Mouse (Mus musculus) heart, embryonic 16.5 days (tissue): Measurements from ENCODE around the gene Mgst2. TPM values are rescaled to one million over a fixed set of nuclear protein-coding genes. Genes with fewer than 3 reads are reported as not detected.
A peak's percentile ranks its signal among the peaks of the same experiment; 100 is the strongest.

ENCODE experiments used
- ATAC-seq: fragments of 200-750 bp; cut with Nextera tagmentation; replicated peaks from 2 replicates; pipeline ENCODE4 v1.8.0; 2017; ENCODE audit warnings: moderate number of reproducible peaks; ENCODE audit not compliant: insufficient read depth, low FRiP score; ENCODE audit errors: extremely low read depth
- H3K27ac ChIP-seq: fragments of 300-500 bp; sonication (generic); 2 replicates; pipeline ENCODE4 v1.5.1; 2014; ENCODE audit warnings: mild to moderate bottlenecking, low read length, control low read depth, moderate library complexity
- H3K27me3 ChIP-seq: fragments of 300-500 bp; sonication (generic); 2 replicates; pipeline ENCODE4 v1.6.1; 2014; ENCODE audit warnings: low read length, mixed read lengths; ENCODE audit not compliant: control insufficient read depth, insufficient read depth
- H3K36me3 ChIP-seq: fragments of 300-500 bp; sonication (generic); 2 replicates; pipeline ENCODE4 v1.6.1; 2014; ENCODE audit not compliant: control insufficient read depth, insufficient read depth
- H3K4me1 ChIP-seq: fragments of 300-500 bp; sonication (generic); 2 replicates; pipeline ENCODE4 v1.6.1; 2014; ENCODE audit warnings: low read length, mixed read lengths; ENCODE audit not compliant: control insufficient read depth, insufficient read depth
- H3K4me2 ChIP-seq: fragments of 300-500 bp; sonication (generic); 2 replicates; pipeline ENCODE4 v1.6.1; 2014; ENCODE audit warnings: low read depth, mild to moderate bottlenecking, control low read depth, low read length
- H3K4me3 ChIP-seq: fragments of 300-500 bp; sonication (generic); 2 replicates; pipeline ENCODE4 v1.5.1; 2014; ENCODE audit warnings: mild to moderate bottlenecking, control low read depth, low read length
- H3K9ac ChIP-seq: fragments of 300-500 bp; sonication (generic); 2 replicates; pipeline ENCODE4 v1.6.1; 2014; ENCODE audit warnings: low read length, control low read depth
- H3K9me3 ChIP-seq: fragments of 300-500 bp; sonication (generic); replicated peaks from 2 replicates; pipeline ENCODE4 v1.6.1; 2016; ENCODE audit warnings: low read length; ENCODE audit not compliant: control insufficient read depth
- WGBS: fragments of 180-500 bp; shearing (Covaris S2); extraction: QIAGEN DNeasy Blood & Tissue Kit; methylation state at CpG from one replicate; pipeline ENCODE4 v1.1.7; 2014; 5-methylcytosine and 5-hydroxymethylcytosine counted together
- polyA plus RNA-seq: library from polyadenylated mRNA; unstranded; fragments of >200 nt; fragmentation: Nextera tagmentation; extraction: Ambion mirVana; gene quantifications from 2 replicates; pipeline ENCODE4 v1.2.1, GENCODE M21; 2015

Mgst2 gene
- polyA plus RNA-seq, 1 experiment from 2014 or later = 13.8 TPM

DNA sequence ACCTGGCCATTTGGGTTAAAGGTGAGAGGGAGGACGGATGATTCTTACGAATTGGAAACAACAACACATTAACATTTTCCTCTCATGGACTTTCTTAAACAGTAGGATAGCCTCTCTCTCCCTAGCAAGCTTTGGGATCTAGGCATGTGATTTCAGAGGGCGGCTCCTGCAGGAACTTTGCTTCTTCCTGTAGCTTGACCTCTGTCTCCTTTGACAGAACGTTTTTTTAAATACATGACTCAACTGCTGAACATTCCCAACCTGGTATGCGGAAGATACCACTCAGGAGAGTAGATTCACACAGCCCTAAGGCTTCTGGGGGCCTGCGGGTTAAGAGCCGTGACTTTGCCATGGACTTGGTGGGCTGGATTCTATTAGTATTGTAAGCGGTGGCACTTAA is 10.7 kb upstream of the Mgst2 start:
- H3K36me3 ChIP-seq = no peaks in the 10 kb centered on the region
- ATAC-seq = no peak
- H3K4me1 ChIP-seq = peaks cover 13% of the 10 kb centered on the region
- no peaks in the 10 kb centered on the region for H3K27me3 ChIP-seq
- no peak overlapping the region for H3K4me2 ChIP-seq
- no peak overlapping the region for H3K4me3 ChIP-seq
- WGBS = 51% methylated on average over 8 of the region's 8 CpGs
- no peaks in the 10 kb centered on the region for H3K9me3 ChIP-seq
- H3K9ac ChIP-seq = no peak overlapping the region
- no peak overlapping the region for H3K27ac ChIP-seq

DNA sequence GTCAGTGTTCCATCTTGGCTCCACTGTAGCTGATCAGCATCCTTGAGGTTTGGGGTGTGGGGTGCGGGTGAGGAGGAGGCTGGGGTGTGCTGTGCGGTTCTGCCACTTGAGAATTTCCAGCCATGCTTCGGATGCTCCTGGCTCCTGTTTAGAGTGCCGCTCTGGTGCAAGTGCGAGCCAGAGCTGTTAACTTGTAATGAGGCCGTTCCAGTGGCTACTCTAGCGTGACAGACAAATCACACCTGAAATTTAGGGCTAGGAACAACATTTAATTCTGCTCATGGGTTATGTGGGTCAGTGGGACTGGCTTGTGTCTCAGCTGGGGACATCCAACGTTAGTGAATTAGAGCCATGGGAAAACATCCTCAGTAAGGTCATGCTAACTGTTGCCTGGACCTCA is 10.2 kb upstream of the Mgst2 start:
- no peaks in the 10 kb centered on the region for H3K9me3 ChIP-seq
- no peak for ATAC-seq
- WGBS = 61% methylated on average over 8 of the region's 8 CpGs
- H3K27ac ChIP-seq = no peak overlapping the region
- H3K4me2 ChIP-seq = no peak overlapping the region
- H3K4me3 ChIP-seq = no peak overlapping the region
- H3K27me3 ChIP-seq = no peaks in the 10 kb centered on the region
- H3K36me3 ChIP-seq = no peaks in the 10 kb centered on the region
- peaks cover 13% of the 10 kb centered on the region for H3K4me1 ChIP-seq
- no peak overlapping the region for H3K9ac ChIP-seq

DNA sequence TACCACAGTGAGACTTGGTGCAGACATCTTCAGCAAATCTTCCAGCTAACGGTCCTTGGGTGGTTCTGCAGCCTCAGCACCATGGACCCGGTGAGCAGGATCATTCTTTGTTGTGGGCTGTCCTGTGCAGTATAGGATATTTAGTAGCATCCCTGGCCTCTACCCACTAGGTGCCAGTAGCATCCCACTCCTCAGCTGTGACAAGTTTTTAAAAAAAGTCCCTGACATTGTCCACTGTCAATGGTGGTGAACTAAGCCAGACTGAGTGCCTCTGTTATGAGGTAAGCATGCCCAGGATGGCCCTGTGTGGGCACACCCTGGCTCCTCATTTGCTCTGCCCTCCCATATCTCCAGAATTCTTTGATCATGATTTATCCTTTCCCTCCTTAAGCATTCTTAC is 9.0 kb upstream of the Mgst2 start:
- no peaks in the 10 kb centered on the region for H3K36me3 ChIP-seq
- ATAC-seq = no peak
- no peak overlapping the region for H3K27ac ChIP-seq
- H3K4me3 ChIP-seq = no peak overlapping the region
- peaks cover 22% of the 10 kb centered on the region for H3K4me1 ChIP-seq
- H3K27me3 ChIP-seq = no peaks in the 10 kb centered on the region
- no peak overlapping the region for H3K9ac ChIP-seq
- H3K9me3 ChIP-seq = no peaks in the 10 kb centered on the region
- H3K4me2 ChIP-seq = no peak overlapping the region
- WGBS = 71% methylated on average over 2 of the region's 2 CpGs

DNA sequence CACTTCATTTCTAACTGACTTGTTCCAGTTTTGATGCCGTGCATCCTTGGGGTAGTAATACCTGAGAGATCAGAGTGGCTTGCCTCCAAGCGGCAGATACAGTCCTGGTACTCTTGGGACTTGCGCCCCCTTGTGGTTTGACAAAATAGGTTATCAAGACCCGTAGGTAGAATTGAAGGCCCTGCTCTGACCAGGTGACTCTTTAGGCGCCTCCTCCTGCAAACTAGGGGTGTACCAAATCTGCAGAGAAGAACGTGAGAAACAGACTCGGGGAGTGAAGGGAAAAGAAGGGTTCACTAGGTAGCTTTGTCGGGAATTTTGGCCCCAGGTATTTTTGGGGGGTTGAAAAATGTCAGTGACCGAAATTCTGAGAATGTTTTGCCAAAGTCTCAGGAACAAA is 7.9 kb upstream of the Mgst2 start:
- Histone ChIP-seq H3K36me3 (no peaks in the 10 kb centered on the region), H3K27ac (peak overlapping the region; percentile 60; the same call in 1 of the 2 replicates), H3K4me1 (peaks cover 22% of the 10 kb centered on the region), H3K4me2 (peak overlapping the region; percentile 58), H3K4me3 (peak overlapping the region; percentile 18; the same call in 1 of the 2 replicates), H3K9me3 (no peaks in the 10 kb centered on the region), H3K9ac (peak overlapping the region; percentile 51), H3K27me3 (no peaks in the 10 kb centered on the region)
- WGBS = 3% methylated on average over 9 of the region's 9 CpGs
- 0 out of 2 replicates have a peak, but pooled peaks have one; percentile 39 for ATAC-seq

DNA sequence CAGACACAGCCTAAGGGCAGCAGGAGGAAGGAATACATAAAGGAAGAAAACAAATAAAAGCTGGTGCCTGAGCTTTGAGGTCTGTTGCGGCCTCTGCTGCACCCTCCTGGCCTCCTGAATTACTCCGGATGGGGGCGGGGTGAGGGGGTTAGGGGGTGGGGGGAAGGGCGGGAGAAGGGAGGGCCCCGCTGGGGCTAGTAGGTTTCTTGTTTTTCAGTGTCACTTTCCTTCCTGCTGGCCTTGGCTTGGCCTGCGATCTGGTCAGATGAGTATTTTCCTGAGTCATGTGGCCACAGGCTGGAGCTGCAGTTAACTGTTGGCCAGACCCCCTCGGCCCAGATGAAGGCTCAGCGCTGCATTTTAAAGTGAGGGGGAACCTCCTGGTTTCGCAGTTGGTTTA is 7.5 kb upstream of the Mgst2 start:
- H3K4me2 ChIP-seq = peak overlapping the region; percentile 58
- peak overlapping the region; percentile 18 for H3K4me3 ChIP-seq
- peak overlapping the region; percentile 60 for H3K27ac ChIP-seq
- H3K27me3 ChIP-seq = no peaks in the 10 kb centered on the region
- 4% methylated on average over 9 of the region's 9 CpGs for WGBS
- no peaks in the 10 kb centered on the region for H3K36me3 ChIP-seq
- H3K9ac ChIP-seq = peak overlapping the region; percentile 51
- H3K9me3 ChIP-seq = no peaks in the 10 kb centered on the region
- H3K4me1 ChIP-seq = peaks cover 22% of the 10 kb centered on the region
- ATAC-seq = peak; percentile 61; the same call in 1 of the 2 replicates

DNA sequence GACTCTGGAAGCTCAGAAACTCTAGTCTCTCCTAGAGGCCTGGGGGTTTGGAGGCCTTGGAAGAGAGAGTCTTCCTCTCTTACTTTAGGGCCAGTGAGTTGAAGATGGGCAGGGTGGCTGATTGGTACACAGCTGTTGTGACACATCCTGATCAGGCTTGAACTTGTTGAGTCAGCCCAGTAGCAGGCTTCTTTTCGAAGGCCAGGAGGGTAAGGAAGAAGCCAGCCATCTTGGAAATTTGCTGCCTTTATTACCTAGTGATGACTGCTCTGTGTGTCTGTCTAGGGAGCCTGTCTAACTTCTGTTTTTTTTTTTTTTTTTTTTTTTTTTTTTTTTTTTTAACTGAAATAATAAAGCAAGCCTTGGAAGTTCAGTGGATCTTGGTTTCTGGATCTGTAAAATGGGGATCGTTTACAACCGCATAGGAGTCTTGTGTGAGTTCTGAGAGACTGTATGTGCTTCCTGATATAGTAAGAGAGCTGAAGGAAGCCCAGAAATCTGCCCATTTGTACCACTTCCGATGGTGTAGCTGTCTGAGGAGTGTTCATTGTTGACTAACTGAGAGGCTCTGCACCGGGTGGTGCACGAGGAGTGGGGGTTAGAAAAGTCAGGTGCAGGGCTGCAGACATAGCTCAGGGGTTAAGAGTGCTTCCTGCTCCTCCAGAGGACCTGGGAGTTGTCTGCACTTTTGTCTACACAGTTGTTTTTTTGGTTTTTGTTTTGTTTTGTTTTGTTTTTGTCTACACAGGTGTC is 5.7 kb upstream of the Mgst2 start:
- no peak overlapping the region for H3K4me2 ChIP-seq
- no peaks in the 10 kb centered on the region for H3K36me3 ChIP-seq
- no peaks in the 10 kb centered on the region for H3K27me3 ChIP-seq
- H3K9ac ChIP-seq = no peak overlapping the region
- peak overlapping the region; percentile 31; the same call in 1 of the 2 replicates for H3K27ac ChIP-seq
- no peak overlapping the region for H3K4me3 ChIP-seq
- ATAC-seq = 0 out of 2 replicates have a peak, but pooled peaks have one; percentile 28
- 59% methylated on average over 6 of the region's 6 CpGs for WGBS
- peaks cover 18% of the 10 kb centered on the region for H3K4me1 ChIP-seq
- no peaks in the 10 kb centered on the region for H3K9me3 ChIP-seq

DNA sequence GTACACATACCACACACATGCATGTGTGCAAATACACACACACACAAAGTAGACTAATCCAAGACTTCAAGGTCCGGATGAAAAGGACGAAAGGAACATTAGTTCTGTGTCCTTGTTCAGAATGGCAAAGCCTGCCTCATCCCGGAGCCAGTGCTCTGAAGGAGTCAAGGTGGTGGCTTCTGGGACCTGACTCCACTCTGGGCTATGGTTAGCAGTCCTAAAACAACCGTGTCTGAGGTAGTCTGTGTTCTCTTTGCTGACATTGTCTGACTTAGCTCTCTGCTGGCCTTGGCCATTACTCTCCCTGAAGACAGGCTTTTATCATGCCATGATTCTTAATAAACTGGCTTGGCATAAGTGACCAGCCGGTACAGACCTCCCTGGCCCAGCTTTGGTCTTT is 745 bp upstream of the Mgst2 start:
- H3K9ac ChIP-seq = no peak overlapping the region
- H3K4me1 ChIP-seq = peaks cover 30% of the 10 kb centered on the region
- H3K4me2 ChIP-seq = no peak overlapping the region
- WGBS = 85% methylated on average over 5 of the region's 5 CpGs
- no peaks in the 10 kb centered on the region for H3K27me3 ChIP-seq
- no peaks in the 10 kb centered on the region for H3K9me3 ChIP-seq
- no peak overlapping the region for H3K27ac ChIP-seq
- H3K4me3 ChIP-seq = no peak overlapping the region
- ATAC-seq = no peak
- H3K36me3 ChIP-seq = no peaks in the 10 kb centered on the region

DNA sequence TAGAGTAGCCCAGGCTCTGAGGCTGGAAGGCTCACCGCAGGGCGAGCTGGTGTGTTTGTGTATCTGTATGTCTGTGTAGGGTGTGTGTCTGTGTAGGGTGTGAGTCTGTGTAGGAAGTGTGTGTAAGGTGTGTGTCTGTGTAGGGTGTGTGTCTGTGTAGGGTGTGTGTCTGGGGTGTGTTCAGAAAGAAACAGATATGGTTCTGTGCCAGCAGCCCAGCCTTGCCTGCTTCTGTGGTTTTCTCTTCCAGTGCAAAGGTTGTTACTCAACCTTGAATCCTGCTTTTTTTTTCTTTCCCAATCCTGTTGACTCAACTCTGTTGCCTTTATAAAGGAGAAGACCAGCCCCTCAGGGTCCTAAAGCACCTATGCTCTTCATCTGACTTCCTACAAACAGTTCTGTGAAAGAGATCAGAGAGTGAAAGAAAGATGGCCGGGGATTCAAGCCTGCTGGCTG is 689 bp downstream of the Mgst2 start:
- H3K27ac ChIP-seq = 0 out of 2 replicates have a peak overlapping the region, but pooled peaks have one; percentile 12
- 83% methylated on average over 3 of the region's 3 CpGs for WGBS

DNA sequence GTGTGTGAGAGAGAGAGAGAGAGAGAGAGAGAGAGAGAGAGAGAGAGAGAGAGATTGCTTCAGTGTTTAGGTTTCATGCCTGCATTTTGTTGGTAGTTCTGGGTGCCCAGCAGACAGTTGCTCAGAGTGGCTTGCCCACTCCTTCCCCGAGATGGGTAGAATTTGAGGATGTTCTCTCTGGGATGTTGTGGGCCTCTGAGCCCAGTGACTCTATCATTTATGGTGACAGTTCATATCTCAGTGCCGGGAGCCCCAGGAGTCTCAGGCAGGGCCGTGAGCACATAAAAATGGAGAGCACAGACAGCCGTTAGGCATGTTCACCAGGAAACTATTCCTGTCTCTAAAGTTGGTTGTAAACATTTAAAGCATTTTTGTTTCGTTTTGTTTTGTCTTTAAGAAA is 1.2 kb downstream of the Mgst2 start:
- Histone ChIP-seq H3K4me1 (peaks cover 28% of the 10 kb centered on the region), H3K36me3 (no peaks in the 10 kb centered on the region), H3K27me3 (no peaks in the 10 kb centered on the region), H3K9me3 (no peaks in the 10 kb centered on the region), H3K9ac (peak overlapping the region; percentile 56), H3K4me3 (peak overlapping the region; percentile 13; the same call in 1 of the 2 replicates), H3K27ac (0 out of 2 replicates have a peak overlapping the region, but pooled peaks have one; percentile 29), H3K4me2 (peak overlapping the region; percentile 21; the same call in 1 of the 2 replicates)
- no peak for ATAC-seq
- WGBS = 40% methylated on average over 5 of the region's 5 CpGs

More for the DNA sequence above, 689 bp downstream of the Mgst2 start:
- Histone ChIP-seq H3K27me3 (no peaks in the 10 kb centered on the region), H3K36me3 (no peaks in the 10 kb centered on the region), H3K4me3 (no peak overlapping the region), H3K9me3 (no peaks in the 10 kb centered on the region), H3K4me1 (peaks cover 25% of the 10 kb centered on the region), H3K4me2 (peak overlapping the region; percentile 21; the same call in 1 of the 2 replicates), H3K9ac (peak overlapping the region; percentile 56)
- no peak for ATAC-seq
